Mouse (Mus musculus) E14TG2a.4 (cell line): ENCODE data around the gene Sptb.

Experiments
- CTCF ChIP-seq: conservative IDR thresholded peaks from 2 replicates; pipeline ENCODE4 v1.5.1; 2014; ENCODE audit warnings: low read length
- NANOG ChIP-seq: IDR thresholded peaks from 2 replicates; pipeline ENCODE4 v1.6.1; 2014; ENCODE audit warnings: borderline replicate concordance, low read length, mixed read lengths

- TF ChIP-seq CTCF (no peak), NANOG (no peak)
Observed at GRCm38 (mm10) chr12:76593254-76593653, 117.1 kb downstream of the Sptb start.
